Mouse (Mus musculus): ENCODE results near the gene Unc5b. TPM values are rescaled to one million over a fixed set of nuclear protein-coding genes. Genes with fewer than 3 reads are reported as not detected.
"Not testable (repeated sequence)": the region's sequence is repeated elsewhere in the genome, so short reads cannot be mapped to it uniquely, and the experiment has no call there.

Unc5b gene
- 10.0 and 12.5 TPM in 2 replicates for polyA plus RNA-seq (2015; fragmentation: Nextera tagmentation; extraction: Ambion mirVana)

- Histone ChIP-seq H3K4me3 (ENCODE audit: low read length) (peak within 1 kb of the TSS; percentile 71), H3K27me3 (ENCODE audit: control insufficient read depth, insufficient read depth, low read length) (peaks cover 3% of the 10 kb centered on the region), H3K4me1 (ENCODE audit: control insufficient read depth, insufficient read depth, low read length) (peaks cover 33% of the 10 kb centered on the region), H3K27ac (ENCODE audit: low read length) (peak within 1 kb of the TSS; percentile 96), H3K9me3 (replicated peaks; ENCODE audit: control insufficient read depth, low read length) (no peaks in the 10 kb centered on the region), H3K4me2 (ENCODE audit: low read depth, low read length) (peak within 1 kb of the TSS; percentile 91), H3K9ac (ENCODE audit: low read length) (peak within 1 kb of the TSS; percentile 96), H3K36me3 (ENCODE audit: control insufficient read depth, insufficient read depth) (no peaks in the 10 kb centered on the region)
- peak; percentile 91 for ATAC-seq (replicated peaks; ENCODE audit: extremely low read depth, insufficient read depth, low FRiP score)
- under 1% methylated on average over 41 of the region's 53 CpGs for WGBS
Observed at GRCm38 (mm10) chr10:60831379-60831778, at the start of gene Unc5b. Gene Unc5b (minus strand): TSS chr10:60831581.

- Histone ChIP-seq H3K27me3 (ENCODE audit: control insufficient read depth, insufficient read depth, low read length) (no peaks in the 10 kb centered on the region), H3K36me3 (ENCODE audit: control insufficient read depth, insufficient read depth) (no peaks in the 10 kb centered on the region), H3K4me1 (ENCODE audit: control insufficient read depth, insufficient read depth, low read length) (no peaks in the 10 kb centered on the region), H3K27ac (ENCODE audit: low read length) (no peak overlapping the region), H3K4me3 (ENCODE audit: low read length) (no peak overlapping the region), H3K4me2 (ENCODE audit: low read depth, low read length) (no peak overlapping the region), H3K9ac (ENCODE audit: low read length) (no peak overlapping the region), H3K9me3 (replicated peaks; ENCODE audit: control insufficient read depth, low read length) (no peaks in the 10 kb centered on the region)
- 78% methylated on average over 4 of the region's 4 CpGs for WGBS
- ATAC-seq (replicated peaks; ENCODE audit: extremely low read depth, insufficient read depth, low FRiP score) = no peak
Observed at GRCm38 (mm10) chr10:60879817-60880216, 48.4 kb upstream of the Unc5b start.

GRCm38 (mm10) chr10:60877075-60877474, 45.7 kb upstream of the Unc5b start:
- Histone ChIP-seq H3K36me3 (ENCODE audit: control insufficient read depth, insufficient read depth) (no peaks in the 10 kb centered on the region), H3K27me3 (ENCODE audit: control insufficient read depth, insufficient read depth, low read length) (no peaks in the 10 kb centered on the region), H3K4me1 (ENCODE audit: control insufficient read depth, insufficient read depth, low read length) (no peaks in the 10 kb centered on the region), H3K9me3 (replicated peaks; ENCODE audit: control insufficient read depth, low read length) (0 out of 2 replicates have a peak, but pooled peaks cover 2% of the 10 kb centered on the region), H3K27ac (ENCODE audit: low read length) (no peak overlapping the region), H3K4me3 (ENCODE audit: low read length) (no peak overlapping the region), H3K4me2 (ENCODE audit: low read depth, low read length) (no peak overlapping the region), H3K9ac (ENCODE audit: low read length) (no peak overlapping the region)
- 82% methylated on average over 5 of the region's 5 CpGs for WGBS
- no peak for ATAC-seq (replicated peaks; ENCODE audit: extremely low read depth, insufficient read depth, low FRiP score)

- Histone ChIP-seq H3K9ac (ENCODE audit: low read length) (no peak overlapping the region), H3K27ac (ENCODE audit: low read length) (no peak overlapping the region), H3K9me3 (replicated peaks; ENCODE audit: control insufficient read depth, low read length) (0 out of 2 replicates have a peak, but pooled peaks cover 2% of the 10 kb centered on the region), H3K4me3 (ENCODE audit: low read length) (no peak overlapping the region), H3K4me2 (ENCODE audit: low read depth, low read length) (no peak overlapping the region), H3K4me1 (ENCODE audit: control insufficient read depth, insufficient read depth, low read length) (no peaks in the 10 kb centered on the region), H3K27me3 (ENCODE audit: control insufficient read depth, insufficient read depth, low read length) (no peaks in the 10 kb centered on the region), H3K36me3 (ENCODE audit: control insufficient read depth, insufficient read depth) (no peaks in the 10 kb centered on the region)
- ATAC-seq (replicated peaks; ENCODE audit: extremely low read depth, insufficient read depth, low FRiP score) = no peak
- WGBS = 86% methylated on average over 1 of the region's 1 CpGs
Observed at GRCm38 (mm10) chr10:60875011-60875410, 43.6 kb upstream of the Unc5b start.

GRCm38 (mm10) chr10:60863318-60863717, 31.9 kb upstream of the Unc5b start:
- Histone ChIP-seq H3K27ac (ENCODE audit: low read length) (no peak overlapping the region), H3K9ac (ENCODE audit: low read length) (no peak overlapping the region), H3K36me3 (ENCODE audit: control insufficient read depth, insufficient read depth) (no peaks in the 10 kb centered on the region), H3K4me1 (ENCODE audit: control insufficient read depth, insufficient read depth, low read length) (no peaks in the 10 kb centered on the region), H3K4me3 (ENCODE audit: low read length) (no peak overlapping the region), H3K4me2 (ENCODE audit: low read depth, low read length) (no peak overlapping the region), H3K9me3 (replicated peaks; ENCODE audit: control insufficient read depth, low read length) (no peaks in the 10 kb centered on the region), H3K27me3 (ENCODE audit: control insufficient read depth, insufficient read depth, low read length) (no peaks in the 10 kb centered on the region)
- ATAC-seq (replicated peaks; ENCODE audit: extremely low read depth, insufficient read depth, low FRiP score) = no peak
- WGBS = 87% methylated on average over 6 of the region's 6 CpGs

GRCm38 (mm10) chr10:60862477-60863293, 31.3 kb upstream of the Unc5b start:
- Histone ChIP-seq H3K36me3 (ENCODE audit: control insufficient read depth, insufficient read depth) (no peaks in the 10 kb centered on the region), H3K4me2 (ENCODE audit: low read depth, low read length) (no peak overlapping the region), H3K4me3 (ENCODE audit: low read length) (no peak overlapping the region), H3K9ac (ENCODE audit: low read length) (no peak overlapping the region), H3K27ac (ENCODE audit: low read length) (no peak overlapping the region), H3K9me3 (replicated peaks; ENCODE audit: control insufficient read depth, low read length) (no peaks in the 10 kb centered on the region), H3K4me1 (ENCODE audit: control insufficient read depth, insufficient read depth, low read length) (no peaks in the 10 kb centered on the region), H3K27me3 (ENCODE audit: control insufficient read depth, insufficient read depth, low read length) (no peaks in the 10 kb centered on the region)
- WGBS = 68% methylated on average over 25 of the region's 25 CpGs
- ATAC-seq (replicated peaks; ENCODE audit: extremely low read depth, insufficient read depth, low FRiP score) = no peak

- ATAC-seq (replicated peaks; ENCODE audit: extremely low read depth, insufficient read depth, low FRiP score); H3K27ac ChIP-seq (ENCODE audit: low read length); H3K4me3 ChIP-seq (ENCODE audit: low read length); H3K4me2 ChIP-seq (ENCODE audit: low read depth, low read length); H3K9ac ChIP-seq (ENCODE audit: low read length); H3K4me1 ChIP-seq (ENCODE audit: control insufficient read depth, insufficient read depth, low read length); H3K36me3 ChIP-seq (ENCODE audit: control insufficient read depth, insufficient read depth); H3K9me3 ChIP-seq (replicated peaks; ENCODE audit: control insufficient read depth, low read length); H3K27me3 ChIP-seq (ENCODE audit: control insufficient read depth, insufficient read depth, low read length): not testable (repeated sequence)
Observed at GRCm38 (mm10) chr10:60845271-60845670, 13.9 kb upstream of the Unc5b start.

GRCm38 (mm10) chr10:60838816-60839215, 7.4 kb upstream of the Unc5b start:
- H3K27ac ChIP-seq (ENCODE audit: low read length) = no peak overlapping the region
- peak overlapping the region; percentile 25 for H3K4me3 ChIP-seq (ENCODE audit: low read length)
- H3K9me3 ChIP-seq (replicated peaks; ENCODE audit: control insufficient read depth, low read length) = no peaks in the 10 kb centered on the region
- WGBS = 21% methylated on average over 19 of the region's 19 CpGs
- no peak overlapping the region for H3K9ac ChIP-seq (ENCODE audit: low read length)
- H3K36me3 ChIP-seq (ENCODE audit: control insufficient read depth, insufficient read depth) = no peaks in the 10 kb centered on the region
- peak; percentile 55; the same call in 1 of the 2 replicates for ATAC-seq (replicated peaks; ENCODE audit: extremely low read depth, insufficient read depth, low FRiP score)
- H3K27me3 ChIP-seq (ENCODE audit: control insufficient read depth, insufficient read depth, low read length) = no peaks in the 10 kb centered on the region; the same call in 1 of the 2 replicates
- H3K4me2 ChIP-seq (ENCODE audit: low read depth, low read length) = peak overlapping the region; percentile 51
- no peaks in the 10 kb centered on the region for H3K4me1 ChIP-seq (ENCODE audit: control insufficient read depth, insufficient read depth, low read length)

GRCm38 (mm10) chr10:60834949-60835348, 3.6 kb upstream of the Unc5b start:
- Histone ChIP-seq H3K4me2 (ENCODE audit: low read depth, low read length) (no peak overlapping the region), H3K27me3 (ENCODE audit: control insufficient read depth, insufficient read depth, low read length) (no peaks in the 10 kb centered on the region; the same call in 1 of the 2 replicates), H3K4me3 (ENCODE audit: low read length) (no peak overlapping the region), H3K36me3 (ENCODE audit: control insufficient read depth, insufficient read depth) (no peaks in the 10 kb centered on the region), H3K4me1 (ENCODE audit: control insufficient read depth, insufficient read depth, low read length) (peaks cover 9% of the 10 kb centered on the region), H3K9me3 (replicated peaks; ENCODE audit: control insufficient read depth, low read length) (no peaks in the 10 kb centered on the region), H3K27ac (ENCODE audit: low read length) (no peak overlapping the region), H3K9ac (ENCODE audit: low read length) (no peak overlapping the region)
- WGBS = 6% methylated on average over 13 of the region's 13 CpGs
- no peak for ATAC-seq (replicated peaks; ENCODE audit: extremely low read depth, insufficient read depth, low FRiP score)

Data from heart, embryonic 16.5 days (tissue).